Mouse (Mus musculus) liver, adult 2 months (tissue): ENCODE measurements around the gene Cldn14.

Experiments used
- CTCF ChIP-seq: fragments of 200-500 bp; IDR thresholded peaks from 2 replicates; pipeline ENCODE4 v1.5.1; 2011; ENCODE audit warnings: low read depth, low read length, control low read depth
- POLR2A ChIP-seq: fragments of 200-500 bp; IDR thresholded peaks from 2 replicates; pipeline ENCODE4 v1.6.1; 2011; ENCODE audit warnings: low read length, control low read depth; ENCODE audit not compliant: insufficient read depth; ENCODE audit errors: extremely low read depth

- TF ChIP-seq POLR2A (no peak), CTCF (no peak)
These were observed 120.2 kb downstream of the Cldn14 start for GRCm38 (mm10) chr16:93888481-93888880.
